Mouse (Mus musculus) mouse embryonic stem cell (cell line): Measurements from ENCODE around the gene Borcs8.

Experiments
- in situ Hi-C, 2 experiments: fragments of 300-500 bp; cut with MboI; formaldehyde crosslinking; loops; 1 replicate in 1 of 2; 3 replicates in 1 of 2; pipeline ENCODE4 v1.14.3; 2019 to 2020; ENCODE audit warnings: low sequenced_read_pairs in 2 of 2, low pct_unique_long_range_greater_than_20kb in 1 of 2, mixed read lengths in 1 of 2; ENCODE audit not compliant: unreplicated experiment in 1 of 2

The Borcs8 gene

DNA sequence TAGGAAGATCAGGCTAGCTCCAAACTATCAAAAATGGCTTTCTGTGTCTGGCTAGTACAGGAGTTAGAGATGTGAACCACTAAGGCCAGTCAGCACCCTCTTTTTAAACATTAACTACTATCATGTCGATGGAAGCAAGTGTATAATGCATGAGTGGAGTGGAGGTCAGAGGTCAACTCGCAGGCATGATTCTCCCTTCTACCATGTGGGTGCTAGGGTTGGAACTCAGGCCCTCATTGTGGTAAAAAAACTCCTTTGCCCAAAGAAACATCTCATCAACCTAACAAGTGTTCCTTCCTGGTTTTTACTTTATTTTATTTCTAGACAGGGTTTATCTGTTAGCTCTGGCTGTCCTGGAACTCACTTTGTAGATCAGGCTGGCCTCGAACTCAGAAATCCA, 31.4 kb downstream of the Borcs8 start:
- in situ Hi-C loops: no loop called here

DNA sequence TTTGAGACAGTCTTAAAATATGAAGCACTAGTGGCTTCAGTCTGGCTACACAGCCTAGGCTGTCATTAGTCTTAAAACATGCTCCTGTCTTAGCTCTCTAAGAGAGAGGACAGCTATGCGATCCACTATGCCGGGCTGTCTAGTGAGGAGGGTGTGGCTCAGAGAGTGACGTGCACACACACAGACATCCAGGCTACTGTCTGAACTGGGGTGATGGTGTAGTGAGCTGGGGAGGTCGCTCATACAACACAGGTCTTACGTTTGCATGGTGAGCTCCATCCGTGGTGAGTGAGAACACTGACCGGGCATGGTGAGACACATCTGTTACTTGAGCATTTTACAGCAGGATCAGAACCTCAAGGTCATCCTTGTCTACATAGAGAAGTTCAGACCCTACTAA, 31.9 kb downstream of the Borcs8 start:
- in situ Hi-C loops: no loop called here

DNA sequence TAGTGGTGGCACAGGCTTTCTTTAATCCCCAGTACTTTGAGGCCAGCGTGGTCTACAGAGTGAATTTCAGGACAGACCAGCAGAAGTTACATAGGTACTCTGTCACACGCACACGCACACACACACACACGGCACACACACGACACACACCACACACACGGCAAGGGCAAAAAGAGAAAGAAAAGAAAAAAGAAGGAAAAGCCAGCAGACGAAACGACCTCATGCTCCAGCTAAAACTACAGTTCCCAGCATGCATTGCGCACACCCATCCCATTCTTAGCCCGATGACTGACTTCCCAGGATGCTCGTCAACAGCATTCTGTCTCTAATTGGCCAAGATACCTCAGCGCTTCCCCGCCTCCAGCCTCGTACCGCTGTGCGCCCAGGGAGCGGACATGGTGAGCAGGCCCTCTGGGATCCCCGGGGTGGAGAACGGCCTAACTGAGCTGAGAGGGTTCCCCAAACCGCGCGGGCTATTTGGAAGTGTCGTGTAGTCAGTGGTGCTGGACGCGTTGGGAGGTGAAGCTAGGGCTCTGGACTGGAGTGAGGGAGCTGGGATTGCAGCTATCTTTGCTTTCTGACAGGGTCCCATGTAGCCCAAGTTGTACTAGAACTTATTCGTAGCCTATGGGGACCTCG, 32.9 kb downstream of the Borcs8 start, which contains the start of gene Tmem161a:
Gene Tmem161a, plus strand, starts transcription at position 314 of the 639 bp plus-strand sequence.
- in situ Hi-C loops: no loop called here

DNA sequence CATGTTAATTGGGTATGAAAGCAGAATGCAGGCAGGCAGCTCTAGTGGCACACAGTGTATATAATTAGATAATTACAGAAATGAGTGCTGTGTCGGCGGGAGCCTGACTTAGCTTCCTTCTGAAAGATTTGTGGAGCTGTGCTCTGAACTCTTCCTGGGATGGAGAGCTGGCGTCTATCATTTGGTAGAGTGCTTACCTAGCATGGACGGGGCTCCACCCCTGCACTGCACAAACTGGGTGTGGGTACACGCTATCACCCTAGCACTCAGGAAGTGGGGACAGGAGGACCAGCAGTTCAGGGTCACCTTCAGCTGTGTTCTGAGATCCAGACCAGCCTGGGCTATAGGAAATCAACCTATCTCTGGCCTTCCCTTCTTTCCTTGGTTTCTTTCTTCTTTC, 34.0 kb downstream of the Borcs8 start:
- in situ Hi-C loops: no loop called here

DNA sequence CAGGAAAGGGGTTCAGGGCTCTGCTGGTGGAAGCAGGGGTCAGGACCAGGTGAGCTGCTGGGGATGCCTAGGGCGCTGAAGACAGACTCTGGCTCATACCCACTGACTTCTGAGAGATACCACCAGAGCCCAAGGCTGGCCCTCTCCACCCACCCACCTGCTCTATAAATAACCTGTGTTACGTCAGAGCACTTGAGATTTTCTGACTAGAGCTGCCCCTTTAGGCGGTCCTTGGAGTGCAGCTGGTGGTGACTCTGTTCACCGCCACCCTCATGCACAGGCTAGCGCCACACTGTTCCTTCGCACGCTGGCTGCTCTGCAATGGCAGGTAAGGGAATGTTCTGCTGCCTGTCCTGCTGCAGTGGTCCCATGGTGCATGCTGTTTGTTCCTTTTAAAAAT, 34.8 kb downstream of the Borcs8 start:
- in situ Hi-C loops: no loop called here

DNA sequence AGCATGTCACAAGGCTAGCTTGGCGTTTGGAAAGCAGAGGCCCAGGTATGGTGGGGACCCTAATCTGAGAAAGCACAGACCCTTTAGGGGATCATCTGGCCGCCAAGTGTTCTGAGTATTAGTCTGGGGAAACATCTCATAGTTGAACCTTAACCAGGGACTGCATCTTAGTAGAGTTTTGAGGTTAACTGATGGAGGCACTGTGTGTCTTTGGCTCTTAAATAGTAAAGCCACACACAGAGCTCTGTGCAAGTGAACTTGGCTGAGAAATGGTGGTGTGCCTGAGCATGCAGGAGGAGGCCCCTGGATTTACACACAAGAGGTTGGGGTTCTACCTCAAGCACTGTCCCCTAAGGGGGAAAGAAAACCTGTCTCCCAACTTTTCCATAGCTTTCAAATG, 38.9 kb downstream of the Borcs8 start:
- in situ Hi-C loops: no loop called here

DNA sequence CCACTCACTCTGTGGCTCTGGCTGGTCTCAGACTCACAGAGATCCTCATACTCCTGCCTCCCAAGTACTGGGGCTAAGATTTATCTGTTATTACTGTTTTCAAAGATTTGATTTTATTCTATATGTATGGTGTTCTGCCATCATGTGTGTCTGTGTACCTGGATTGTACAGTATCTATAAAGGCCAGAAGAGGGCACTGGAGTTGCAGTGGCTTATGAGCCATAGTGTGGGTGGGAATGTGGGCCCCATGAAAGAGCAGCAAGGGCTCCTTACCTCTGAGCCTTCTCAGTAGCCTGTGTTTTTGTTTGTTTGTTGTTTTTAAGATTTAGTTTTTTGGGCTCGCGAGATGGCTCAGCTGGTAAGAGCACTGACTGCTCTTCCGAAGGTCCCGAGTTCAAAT, 39.8 kb downstream of the Borcs8 start:
- in situ Hi-C loops: no loop called here

DNA sequence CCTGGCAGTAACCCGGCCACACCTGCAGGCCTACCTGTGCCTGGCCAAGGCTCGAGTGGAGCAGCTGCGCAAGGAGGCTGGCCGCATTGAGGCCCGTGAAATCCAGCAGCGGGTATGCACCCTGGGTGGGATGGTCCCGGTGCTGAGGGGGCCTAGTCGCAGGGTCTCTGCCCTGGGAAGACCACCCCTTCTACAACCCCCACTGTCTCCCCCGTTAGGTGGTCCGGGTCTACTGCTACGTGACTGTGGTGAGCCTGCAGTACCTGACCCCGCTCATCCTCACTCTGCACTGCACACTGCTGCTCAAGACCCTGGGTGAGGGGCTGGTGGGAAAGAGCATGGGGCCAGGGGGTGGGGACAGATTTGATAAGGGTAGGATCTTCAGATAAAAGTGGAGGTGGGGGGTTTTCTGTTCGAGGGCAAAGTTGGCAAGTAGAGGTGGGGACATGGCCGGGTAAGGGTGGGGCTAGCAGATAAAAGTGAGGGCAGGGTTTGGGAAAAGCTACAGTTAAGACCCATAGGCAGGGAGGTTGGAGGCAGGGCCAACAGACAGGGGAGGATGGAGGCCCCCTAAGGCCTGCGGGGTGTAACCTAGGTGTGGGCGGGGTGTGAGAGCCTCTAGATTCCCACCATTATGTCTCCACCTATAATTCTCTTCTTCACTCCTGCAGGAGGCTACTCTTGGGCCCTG, 42.1 kb downstream of the Borcs8 start:
- in situ Hi-C loops: no loop called here

DNA sequence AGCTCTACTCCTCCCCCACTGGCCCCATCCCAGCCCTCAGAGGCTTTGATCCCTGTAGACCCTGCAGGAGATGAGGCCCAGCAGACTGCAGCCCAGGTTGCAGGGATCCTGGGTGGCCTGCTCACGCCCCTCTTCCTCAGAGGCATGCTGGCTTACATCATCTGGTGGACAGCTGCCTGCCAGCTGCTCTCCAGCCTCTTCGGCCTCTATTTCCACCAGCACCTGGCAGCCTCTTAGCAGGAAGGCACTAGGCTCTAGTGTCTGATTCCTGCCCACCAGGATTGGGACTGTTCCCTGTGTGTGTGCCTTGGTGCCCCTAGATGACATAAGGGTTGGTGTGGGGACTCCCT, 42.6 kb downstream of the Borcs8 start:
- in situ Hi-C loops: no loop called here

DNA sequence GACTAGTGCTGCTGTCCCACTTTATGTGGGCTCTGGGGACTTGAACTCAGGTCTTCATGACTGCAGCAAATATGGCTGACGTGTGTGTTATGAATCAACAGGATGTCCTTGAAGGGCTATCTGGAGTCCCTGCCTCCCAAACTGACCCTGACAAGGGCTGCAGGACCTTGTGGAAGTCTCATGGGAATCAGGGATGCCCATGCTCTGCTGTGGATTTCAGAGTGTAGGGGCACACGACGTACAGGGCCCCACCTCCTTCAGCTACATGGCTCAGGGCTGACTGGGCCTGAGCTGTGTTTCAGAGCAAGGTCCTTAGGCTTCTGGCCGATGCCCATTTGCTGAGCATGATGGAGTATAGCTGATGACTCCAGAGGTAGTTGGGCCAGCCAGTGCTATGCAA, 43.9 kb downstream of the Borcs8 start:
- in situ Hi-C loops: no loop called here

DNA sequence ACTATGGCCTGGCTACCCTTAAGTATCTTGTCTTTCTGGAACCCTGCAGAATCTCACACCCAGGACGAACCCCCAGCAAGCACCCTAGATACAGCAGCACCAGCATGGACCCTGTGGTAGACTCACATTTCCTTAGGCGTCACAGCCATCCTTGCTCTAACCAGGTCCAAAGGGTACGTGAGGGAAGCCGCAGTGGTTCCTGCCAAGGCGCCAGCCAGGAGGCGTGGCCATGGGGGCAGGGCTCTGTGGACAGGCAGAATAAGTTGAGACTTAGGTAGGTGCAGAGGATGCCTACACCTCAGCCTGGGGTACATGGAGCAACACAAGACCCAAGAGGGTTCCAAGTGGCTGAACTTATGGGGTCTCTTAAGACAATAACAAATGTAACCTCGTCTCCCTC, 49.4 kb downstream of the Borcs8 start:
- in situ Hi-C loops: no loop called here

DNA sequence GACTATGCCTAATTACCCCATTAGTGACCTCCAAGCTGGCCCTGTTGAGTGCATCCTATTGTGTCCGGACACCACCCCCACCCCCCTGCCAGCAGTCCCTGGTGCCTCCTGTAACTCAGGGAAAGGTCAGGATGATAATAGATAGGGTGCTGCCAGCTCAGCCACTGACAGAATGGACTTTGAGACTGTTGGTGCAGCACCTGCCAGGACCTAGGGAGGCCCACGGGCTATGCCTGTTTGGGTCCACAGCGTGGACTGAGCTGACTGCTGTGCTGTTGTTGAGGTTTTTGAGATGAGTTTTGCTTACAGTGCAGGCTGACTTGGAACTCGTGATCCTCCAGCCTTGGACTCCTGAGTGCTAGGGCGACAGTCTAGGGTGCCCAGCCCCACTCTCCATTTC, 53.9 kb downstream of the Borcs8 start:
- in situ Hi-C loops: no loop called here

DNA sequence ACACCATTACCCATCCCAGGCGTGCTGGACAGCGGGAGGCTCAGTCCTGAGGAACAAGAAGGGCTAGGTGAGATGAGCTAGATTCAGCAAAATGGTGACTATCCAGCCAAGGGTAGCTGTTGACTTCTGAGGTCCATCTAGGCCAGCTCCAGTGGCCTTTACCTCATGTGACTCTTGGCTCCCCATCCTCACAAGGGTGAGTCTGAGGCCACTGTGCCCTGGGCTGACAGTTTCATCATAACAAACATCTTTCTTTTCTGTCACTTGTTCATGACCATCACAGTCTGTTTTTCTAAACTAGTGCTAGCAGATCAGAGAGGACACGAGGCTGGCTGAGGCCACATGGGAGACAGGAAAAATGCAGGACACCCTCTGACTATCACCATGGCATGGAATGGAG, 54.9 kb downstream of the Borcs8 start:
- in situ Hi-C loops: no loop called here

DNA sequence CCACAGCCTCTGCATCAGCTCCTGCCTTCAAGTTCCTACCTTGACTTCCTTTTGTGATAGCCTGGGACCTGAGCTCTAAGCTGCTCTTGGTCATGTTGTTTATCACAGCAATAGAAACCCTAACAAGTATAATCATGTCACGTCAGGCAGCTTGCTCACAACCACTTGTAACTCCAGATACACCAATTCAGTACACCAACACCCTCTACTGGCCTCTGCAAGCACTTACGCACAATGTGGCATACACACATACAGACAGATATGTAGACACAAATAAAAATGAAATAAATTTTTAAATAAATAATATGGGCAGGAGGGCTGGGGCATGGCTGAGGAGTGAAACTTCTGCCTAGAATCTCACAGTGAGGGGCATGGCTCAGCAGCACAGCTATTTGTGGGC, 56.5 kb downstream of the Borcs8 start:
- in situ Hi-C loops: no loop called here
